Mouse (Mus musculus): ENCODE measurements around the gene Plekhg1. TPM values are rescaled to one million over a fixed set of nuclear protein-coding genes. Genes with fewer than 3 reads are reported as not detected.

Plekhg1 gene
- total RNA-seq, 1 experiment from 2014 or later, result 0.32 TPM

DNA sequence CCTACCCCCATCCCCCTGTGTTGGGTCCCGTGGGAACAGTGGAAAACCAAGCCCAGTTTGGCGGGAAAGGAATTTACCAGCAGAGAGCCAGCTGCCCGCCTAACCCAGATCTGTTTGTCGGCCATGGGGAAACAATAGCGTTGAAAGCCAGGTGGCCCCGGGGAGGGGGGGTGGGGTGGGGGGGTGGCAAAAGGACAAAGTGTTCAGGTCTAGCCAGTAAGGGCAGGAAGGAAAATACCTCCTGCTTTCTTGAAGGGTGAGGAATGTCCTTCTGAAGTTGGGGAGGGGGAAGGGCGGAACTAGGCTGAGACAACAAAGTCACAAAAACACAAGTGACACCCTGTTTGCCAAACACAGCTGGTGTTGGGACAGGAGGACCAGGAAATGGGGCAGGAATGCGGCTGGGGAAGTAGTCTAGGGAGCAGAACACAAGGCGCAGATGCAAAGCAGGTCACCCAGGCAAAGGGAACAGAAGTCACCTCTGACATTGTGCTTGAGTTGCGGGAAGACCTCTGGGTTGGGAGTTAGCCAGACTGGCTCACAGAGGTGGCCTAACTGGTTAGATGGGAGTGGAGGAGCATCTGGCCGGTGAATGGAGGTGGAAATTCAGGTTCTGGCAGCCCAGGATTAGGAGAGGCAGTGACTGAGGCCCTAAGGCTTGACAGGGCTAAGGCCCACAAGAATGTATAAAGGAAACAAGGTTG lies 201.0 kb downstream of the Plekhg1 start:
- ATAC-seq (replicated peaks; ENCODE audit: low read depth, poor library complexity, severe bottlenecking), result no peak

GRCm38 (mm10) chr10:3942289-3942688 lies 202.1 kb downstream of the Plekhg1 start:
- ATAC-seq (replicated peaks; ENCODE audit: low read depth, poor library complexity, severe bottlenecking), result no peak

DNA sequence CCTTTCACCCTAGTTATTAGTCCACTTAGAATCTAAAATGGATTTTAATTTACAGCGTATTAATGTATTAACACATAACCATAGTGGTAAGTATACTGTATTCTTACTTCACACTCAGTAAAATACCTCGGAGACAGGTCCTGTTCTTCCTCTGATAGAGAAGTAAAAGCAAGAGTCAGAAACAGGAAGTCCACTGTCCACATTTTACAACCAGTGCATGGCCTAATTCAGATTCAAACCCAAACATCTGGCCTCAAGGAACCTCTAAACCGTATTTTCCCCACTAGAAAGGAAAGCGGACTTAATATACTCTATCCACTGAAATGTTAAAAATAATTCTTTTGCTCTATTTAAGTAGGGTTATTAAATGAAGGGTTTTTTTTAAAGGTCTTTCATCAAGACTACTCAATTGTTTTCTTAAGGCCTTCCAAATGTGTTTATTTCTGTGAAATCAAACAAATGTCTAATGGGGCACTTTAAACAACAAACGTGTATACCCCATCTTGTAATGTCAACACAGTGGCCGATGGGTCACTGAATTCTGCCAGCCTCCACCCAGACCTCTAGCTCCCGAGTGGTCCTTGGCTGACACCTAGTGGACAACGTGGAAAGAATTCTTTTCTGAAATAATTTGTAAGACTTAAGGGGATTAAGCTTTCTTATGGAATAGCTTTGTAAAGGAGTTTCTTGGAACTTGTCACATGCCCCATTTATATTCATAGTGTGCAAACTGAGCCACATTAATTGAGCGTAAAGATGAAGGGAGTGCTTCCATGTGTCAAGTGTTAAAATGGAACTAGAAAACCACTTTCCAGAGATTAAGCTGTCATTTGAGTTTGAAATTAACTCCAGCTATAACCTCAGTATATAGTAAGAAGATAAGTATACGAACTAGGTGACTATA lies 203.6 kb downstream of the Plekhg1 start:
- ATAC-seq (replicated peaks; ENCODE audit: low read depth, poor library complexity, severe bottlenecking), result peak; percentile 80

DNA sequence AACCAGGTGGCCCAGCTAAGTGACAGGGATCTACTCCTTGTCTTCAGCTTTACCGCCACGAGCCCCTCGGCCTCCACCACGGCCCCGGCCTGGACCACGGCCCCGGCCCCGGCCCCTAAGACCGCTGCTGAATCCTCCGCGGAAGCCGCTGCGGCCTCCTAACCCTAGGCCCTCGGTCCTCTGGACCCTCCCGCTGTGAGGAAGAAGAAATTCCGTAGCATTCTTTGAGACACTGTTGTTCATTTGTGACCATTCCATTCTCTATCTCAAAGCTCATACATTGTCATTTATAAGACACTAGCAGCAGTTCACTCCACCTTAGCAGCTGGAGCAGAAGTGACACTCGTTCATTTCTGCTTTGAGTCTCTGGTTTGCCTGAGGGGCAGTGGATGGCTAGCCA lies 206.7 kb downstream of the Plekhg1 start:
- ATAC-seq (replicated peaks; ENCODE audit: low read depth, poor library complexity, severe bottlenecking), result no peak

DNA sequence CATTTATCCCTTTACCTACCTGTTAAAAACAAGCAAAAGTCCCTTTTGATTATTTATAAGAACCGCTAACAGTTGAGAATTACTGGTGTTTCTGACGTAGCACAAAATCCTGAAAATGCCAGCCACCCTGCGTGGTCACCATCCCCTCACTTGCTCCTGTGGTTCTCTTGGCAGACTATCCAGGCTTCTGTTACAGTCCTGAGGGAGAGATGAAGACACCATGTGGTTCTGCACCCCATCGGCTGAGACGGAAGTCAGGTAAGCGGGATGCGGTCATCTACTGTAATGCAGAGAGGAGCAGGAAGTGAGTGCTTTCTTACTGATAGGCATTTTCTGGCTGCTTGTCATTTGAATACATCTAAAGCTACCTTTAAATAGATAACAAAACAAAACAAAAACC lies 207.2 kb downstream of the Plekhg1 start:
- no peak for ATAC-seq (replicated peaks; ENCODE audit: low read depth, poor library complexity, severe bottlenecking)

GRCm38 (mm10) chr10:3949306-3949705 lies 209.1 kb downstream of the Plekhg1 start:
- ATAC-seq (replicated peaks; ENCODE audit: low read depth, poor library complexity, severe bottlenecking), result no peak

DNA sequence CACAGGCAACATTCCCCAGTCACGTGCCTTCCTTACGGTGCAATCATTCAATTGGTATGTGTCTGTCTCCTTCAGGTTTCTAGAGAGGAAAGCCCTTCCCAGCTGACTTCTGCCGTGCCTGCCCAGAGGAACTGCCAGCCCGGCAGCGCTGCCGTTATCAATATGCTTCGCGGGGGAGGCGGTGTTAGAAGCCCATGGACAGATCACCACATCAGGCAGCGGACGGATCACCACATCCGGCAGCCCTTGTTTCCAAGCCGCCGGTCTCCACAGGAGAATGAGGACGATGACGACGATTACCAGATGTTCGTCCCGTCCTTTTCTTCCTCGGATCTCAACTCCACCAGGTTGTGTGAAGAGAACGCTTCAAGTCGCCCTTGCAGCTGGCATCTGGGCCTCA lies 216.3 kb downstream of the Plekhg1 start:
- ATAC-seq (replicated peaks; ENCODE audit: low read depth, poor library complexity, severe bottlenecking), result no peak

DNA sequence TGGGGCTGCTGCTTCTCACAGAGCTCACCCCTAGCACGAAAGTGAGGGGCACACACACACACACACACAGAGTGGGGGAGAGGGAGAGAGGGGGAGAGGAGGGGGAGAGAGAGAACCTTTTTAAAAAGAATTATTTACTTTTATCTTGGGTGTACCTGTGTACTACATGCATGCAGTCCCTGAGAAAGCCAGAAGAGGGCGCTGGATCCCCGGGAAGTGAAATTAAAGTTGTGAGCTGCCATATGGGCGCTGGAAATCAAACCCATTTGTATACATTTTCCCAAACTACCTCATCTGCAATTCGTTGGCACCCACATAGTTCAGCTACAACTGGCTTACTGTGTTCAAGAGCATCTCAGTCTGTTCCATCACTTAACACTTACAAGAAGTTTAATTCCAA lies 218.4 kb downstream of the Plekhg1 start:
- no peak for ATAC-seq (replicated peaks; ENCODE audit: low read depth, poor library complexity, severe bottlenecking)

DNA sequence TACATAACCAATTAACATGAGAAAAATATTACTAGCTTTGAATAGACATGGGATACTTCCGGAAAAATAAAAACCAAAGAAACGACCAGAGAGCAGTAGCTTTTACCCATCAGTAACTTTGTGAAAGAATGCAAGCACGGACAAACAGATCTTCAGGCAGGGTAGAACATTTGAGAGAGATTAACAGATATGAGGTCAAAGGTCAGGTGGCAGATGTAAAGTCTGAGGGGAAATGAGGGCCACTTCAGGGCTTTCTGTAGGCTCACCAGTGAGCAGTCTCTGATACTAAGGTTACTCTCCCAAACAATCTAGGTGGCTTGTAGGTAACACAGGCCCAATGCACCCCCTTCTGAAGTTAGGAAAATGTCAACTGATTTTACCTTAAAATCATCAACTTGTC lies 228.9 kb downstream of the Plekhg1 start:
- ATAC-seq (replicated peaks; ENCODE audit: low read depth, poor library complexity, severe bottlenecking), result no peak

DNA sequence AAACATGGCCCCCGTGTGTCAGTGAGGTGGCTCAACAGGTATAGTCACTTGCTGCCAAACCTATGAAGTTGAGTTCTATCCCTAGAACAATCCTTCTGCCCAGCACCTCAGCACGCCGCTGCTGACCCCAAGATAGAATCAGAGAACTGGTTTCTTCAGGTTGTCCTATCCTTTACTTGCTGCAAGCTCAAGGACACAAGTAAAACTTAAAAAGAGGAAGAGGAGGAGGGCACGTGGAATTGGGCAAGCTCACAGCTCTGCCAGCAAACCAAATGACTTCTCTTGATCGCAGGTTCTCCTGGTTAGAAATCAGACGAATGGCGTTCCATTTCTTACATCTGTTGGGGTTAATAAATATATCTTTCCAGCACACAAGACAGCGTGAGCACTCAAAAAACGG lies 232.1 kb downstream of the Plekhg1 start:
- no peak for ATAC-seq (replicated peaks; ENCODE audit: low read depth, poor library complexity, severe bottlenecking)

- ATAC-seq (replicated peaks; ENCODE audit: low read depth, poor library complexity, severe bottlenecking), result peak; percentile 75
These were observed 232.9 kb downstream of the Plekhg1 start, which contains the start of gene Mthfd1l for GRCm38 (mm10) chr10:3972981-3973588. Gene Mthfd1l (plus strand): TSS chr10:3973118.

- peak; percentile 81 for ATAC-seq (replicated peaks; ENCODE audit: low read depth, poor library complexity, severe bottlenecking)
These were observed 233.5 kb downstream of the Plekhg1 start for GRCm38 (mm10) chr10:3973589-3974070.

GRCm38 (mm10) chr10:3974380-3974779 lies 234.2 kb downstream of the Plekhg1 start:
- no peak for ATAC-seq (replicated peaks; ENCODE audit: low read depth, poor library complexity, severe bottlenecking)

GRCm38 (mm10) chr10:3975898-3976622 lies 235.9 kb downstream of the Plekhg1 start:
- no peak for ATAC-seq (replicated peaks; ENCODE audit: low read depth, poor library complexity, severe bottlenecking)

DNA sequence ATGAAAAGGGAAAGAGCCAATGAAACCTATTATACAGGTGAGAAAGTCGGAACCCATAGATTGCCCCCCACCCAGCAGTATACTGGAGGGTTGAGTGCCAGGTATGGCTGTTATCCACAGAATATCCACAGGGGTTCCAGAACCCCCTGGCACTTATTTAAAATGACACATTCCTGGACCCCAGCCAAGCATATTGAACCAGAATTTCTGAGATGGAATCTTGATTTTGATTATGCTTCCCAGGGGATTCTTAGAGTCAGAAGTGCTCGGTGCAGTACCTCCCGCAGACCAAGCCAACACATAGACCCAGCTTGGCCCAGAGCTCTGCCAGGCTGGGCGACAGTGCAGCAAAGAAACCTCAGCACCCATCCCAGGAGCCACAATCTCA lies 236.5 kb downstream of the Plekhg1 start:
- no peak for ATAC-seq (replicated peaks; ENCODE audit: low read depth, poor library complexity, severe bottlenecking)

- ATAC-seq (replicated peaks; ENCODE audit: low read depth, poor library complexity, severe bottlenecking), result no peak
These were observed 238.2 kb downstream of the Plekhg1 start for GRCm38 (mm10) chr10:3978326-3978725.

DNA sequence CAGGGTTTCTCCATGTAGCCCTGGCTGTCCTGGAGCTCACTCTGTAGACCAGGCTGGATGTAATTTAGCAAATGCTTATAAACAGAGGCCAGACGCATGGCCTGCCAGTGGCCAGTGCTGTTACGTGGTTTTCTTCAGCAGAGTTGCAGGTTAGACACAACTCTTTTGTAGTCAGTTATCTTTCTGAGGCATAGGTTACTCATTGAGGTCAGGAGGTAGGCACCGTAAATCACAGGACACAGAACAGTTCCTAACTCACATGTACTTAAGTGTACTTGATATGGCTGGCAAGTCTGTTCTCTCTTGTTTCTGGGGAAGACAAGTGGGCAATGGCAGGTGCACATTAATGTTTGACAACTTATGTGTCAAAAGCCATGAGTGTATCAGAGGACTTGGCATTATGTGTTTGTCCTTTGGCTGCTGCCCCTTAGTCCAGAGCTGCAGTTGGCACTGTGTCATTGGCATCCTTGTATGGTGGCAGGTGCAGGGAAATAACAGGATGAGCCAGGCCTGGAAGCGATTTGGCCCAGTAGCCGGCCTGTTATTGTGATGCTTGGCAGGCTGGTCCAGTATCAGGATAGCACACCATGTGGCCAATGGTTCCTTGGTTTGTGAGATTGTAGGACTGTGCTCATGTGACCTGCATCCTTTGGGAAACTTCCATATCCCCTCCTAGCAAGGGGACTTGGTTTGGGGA lies 238.8 kb downstream of the Plekhg1 start:
- no peak for ATAC-seq (replicated peaks; ENCODE audit: low read depth, poor library complexity, severe bottlenecking)

GRCm38 (mm10) chr10:3980231-3980630 lies 240.1 kb downstream of the Plekhg1 start:
- no peak for ATAC-seq (replicated peaks; ENCODE audit: low read depth, poor library complexity, severe bottlenecking)

GRCm38 (mm10) chr10:3990295-3990883 lies 250.2 kb downstream of the Plekhg1 start:
- no peak for ATAC-seq (replicated peaks; ENCODE audit: low read depth, poor library complexity, severe bottlenecking)

Data from common myeloid progenitor, adult 5-6 weeks (primary cell).